Mouse (Mus musculus): ENCODE data around the gene Wfdc9. TPM values are rescaled to one million over a fixed set of nuclear protein-coding genes. Genes with fewer than 3 reads are reported as not detected.

Gene Wfdc9
- not detected in 2 replicates for polyA plus RNA-seq (2012; rRNA removed)

DNA sequence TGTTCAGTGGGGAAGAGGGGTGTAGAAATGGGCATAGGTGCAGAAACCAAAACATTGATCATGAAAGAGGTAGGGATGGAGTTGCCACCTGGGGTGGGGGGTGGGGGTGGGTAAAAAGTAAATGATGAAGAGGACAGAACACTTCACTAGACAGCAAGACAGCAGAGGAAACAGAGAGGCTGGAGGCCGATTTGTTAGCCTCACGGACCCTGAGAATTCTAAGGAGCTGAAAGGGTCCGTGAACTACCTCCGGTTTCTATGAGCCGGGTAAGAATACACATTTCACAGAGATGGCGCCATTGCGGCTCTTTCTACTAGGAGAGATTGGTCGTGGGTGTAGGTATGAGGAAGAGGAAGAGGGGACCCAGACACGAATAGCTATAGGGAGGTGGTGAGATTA is at the start of gene Wfdc9:
Gene Wfdc9, minus strand, starts transcription at position 101 of the 400 bp plus-strand sequence.

GRCm38 (mm10) chr2:164698201-164698600 is 41.8 kb upstream of the Wfdc9 start, which contains the start of gene Spint4:
Gene Spint4, plus strand, starts transcription at chr2:164698501.

GRCm38 (mm10) chr2:164684807-164685206 is 28.4 kb upstream of the Wfdc9 start, which contains the start of gene Wfdc13:
Gene Wfdc13, plus strand, starts transcription at chr2:164685107.

GRCm38 (mm10) chr2:164673987-164674386 is 17.6 kb upstream of the Wfdc9 start, which contains the start of gene Wfdc11:
Gene Wfdc11, minus strand, starts transcription at chr2:164674087.

DNA sequence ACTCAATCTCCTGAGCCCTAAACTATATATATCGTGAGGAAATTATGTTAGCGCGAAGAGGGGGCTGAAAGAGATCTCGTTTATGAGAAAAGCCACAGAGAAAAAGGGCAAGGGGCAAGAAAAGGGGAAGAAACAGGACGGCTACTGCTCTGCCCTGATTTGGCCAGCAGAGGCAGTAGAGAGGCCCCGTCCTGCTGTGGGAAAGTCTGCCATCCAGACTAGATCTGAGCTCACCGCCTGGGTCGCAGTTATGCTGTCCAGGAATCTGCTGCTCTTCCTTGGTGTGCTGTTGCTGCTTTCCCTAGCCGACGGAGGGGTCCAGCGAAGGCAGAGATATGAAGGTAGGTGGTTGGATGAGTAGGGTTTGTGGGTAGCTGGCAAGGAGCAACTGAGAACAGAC is 525 bp downstream of the Wfdc9 start, which contains the start of gene Wfdc10:
Gene Wfdc10, plus strand, starts transcription at position 189 of the 400 bp plus-strand sequence.

DNA sequence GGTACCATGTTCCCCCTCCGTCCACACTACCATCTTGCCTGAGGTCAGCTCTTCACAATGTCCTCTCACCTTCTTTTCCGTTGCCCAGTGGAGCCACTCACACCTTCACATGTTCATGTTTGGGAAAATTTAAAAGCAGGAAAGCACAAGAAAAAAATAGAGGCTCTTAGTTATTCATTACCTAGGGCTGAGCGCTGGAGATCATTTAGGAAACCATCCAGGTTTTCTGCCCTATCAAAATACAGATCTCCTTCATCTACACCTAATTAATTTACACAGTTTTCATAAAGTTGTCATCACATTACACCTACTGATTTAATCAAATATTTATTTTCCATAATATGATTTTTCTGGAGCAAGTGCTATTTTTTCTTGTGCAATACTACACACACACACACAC is 17.7 kb downstream of the Wfdc9 start, which contains the start of gene Wfdc16:
Gene Wfdc16, minus strand, starts transcription at position 101 of the 400 bp plus-strand sequence.

GRCm38 (mm10) chr2:164613471-164613870 is 42.9 kb downstream of the Wfdc9 start, which contains the start of the genes Wfdc6b and Wfdc8:
Gene Wfdc6b, plus strand, starts transcription at chr2:164613522.
Gene Wfdc8, minus strand, starts transcription at chr2:164613626.

Other genes with a start within 250 kb of the Wfdc9 start
- gene Sdc4, start 212.7 kb downstream of the Wfdc9 start, polyA plus RNA-seq (2012; rRNA removed) = 107 and 113 TPM in 2 replicates
- 163 and 226 TPM in 2 replicates for gene Sys1, start 199.6 kb downstream of the Wfdc9 start, polyA plus RNA-seq (2012; rRNA removed)
- gene Gm20458, start 195.6 kb downstream of the Wfdc9 start, polyA plus RNA-seq (2012; rRNA removed) = 59.6 and 66.8 TPM in 2 replicates
- not detected in 2 replicates for gene Trp53tg5, start 182.9 kb downstream of the Wfdc9 start, polyA plus RNA-seq (2012; rRNA removed)
- 73.3 and 88.5 TPM in 2 replicates for gene Dbndd2, start 170.5 kb downstream of the Wfdc9 start, polyA plus RNA-seq (2012; rRNA removed)
- 181 and 196 TPM in 2 replicates for gene Pigt, start 159.1 kb downstream of the Wfdc9 start, polyA plus RNA-seq (2012; rRNA removed)
- gene Wfdc2, start 94.2 kb downstream of the Wfdc9 start, polyA plus RNA-seq (2012; rRNA removed) = 715 and 811 TPM in 2 replicates
- not detected in 2 replicates for gene Spint3, start 83.1 kb downstream of the Wfdc9 start, polyA plus RNA-seq (2012; rRNA removed)
- gene Wfdc6a, start 71.1 kb downstream of the Wfdc9 start, polyA plus RNA-seq (2012; rRNA removed) = 0.16 TPM in 2 replicates
- not detected in 2 replicates for gene Eppin, start 63.0 kb downstream of the Wfdc9 start, polyA plus RNA-seq (2012; rRNA removed)
- gene Wfdc6b, start 43.1 kb downstream of the Wfdc9 start, polyA plus RNA-seq (2012; rRNA removed) = 0.15 TPM in 1 of 2 replicates, not detected in the other
- gene Wfdc8, start 43.0 kb downstream of the Wfdc9 start, polyA plus RNA-seq (2012; rRNA removed) = 0.31 and 0.35 TPM in 2 replicates
- 0.13 and 0.16 TPM in 2 replicates for gene Wfdc16, start 17.8 kb downstream of the Wfdc9 start, polyA plus RNA-seq (2012; rRNA removed)
- gene Wfdc10, start 537 bp downstream of the Wfdc9 start, polyA plus RNA-seq (2012; rRNA removed) = not detected in 2 replicates
- gene Wfdc11, start 17.5 kb upstream of the Wfdc9 start, polyA plus RNA-seq (2012; rRNA removed) = not detected in 2 replicates
- 0.28 and 0.73 TPM in 2 replicates for gene Wfdc13, start 28.5 kb upstream of the Wfdc9 start, polyA plus RNA-seq (2012; rRNA removed)
- gene Spint4, start 41.9 kb upstream of the Wfdc9 start, polyA plus RNA-seq (2012; rRNA removed) = not detected in 2 replicates
- gene Spint5, start 58.7 kb upstream of the Wfdc9 start, polyA plus RNA-seq (2012; rRNA removed) = not detected in 2 replicates
- gene Wfdc3, start 89.3 kb upstream of the Wfdc9 start, polyA plus RNA-seq (2012; rRNA removed) = 0.28 and 0.84 TPM in 2 replicates
- gene Dnttip1, start 89.4 kb upstream of the Wfdc9 start, polyA plus RNA-seq (2012; rRNA removed) = 60.0 and 89.4 TPM in 2 replicates
- 65.5 and 79.7 TPM in 2 replicates for gene Ube2c, start 113.3 kb upstream of the Wfdc9 start, polyA plus RNA-seq (2012; rRNA removed)
- not detected in 2 replicates for gene Tnnc2, start 123.4 kb upstream of the Wfdc9 start, polyA plus RNA-seq (2012; rRNA removed)
- 34.1 and 41.6 TPM in 2 replicates for gene Snx21, start 129.2 kb upstream of the Wfdc9 start, polyA plus RNA-seq (2012; rRNA removed)
- 134 and 139 TPM in 2 replicates for gene Acot8, start 148.3 kb upstream of the Wfdc9 start, polyA plus RNA-seq (2012; rRNA removed)
- 3.4 and 3.5 TPM in 2 replicates for gene Zswim3, start 148.5 kb upstream of the Wfdc9 start, polyA plus RNA-seq (2012; rRNA removed)
- gene Zswim1, start 166.1 kb upstream of the Wfdc9 start, polyA plus RNA-seq (2012; rRNA removed) = 10.5 and 11.5 TPM in 2 replicates
- not detected in 2 replicates for gene Spata25, start 172.0 kb upstream of the Wfdc9 start, polyA plus RNA-seq (2012; rRNA removed)
- gene Ctsa, start 176.3 kb upstream of the Wfdc9 start, polyA plus RNA-seq (2012; rRNA removed) = 320 and 357 TPM in 2 replicates
- gene Neurl2, start 176.9 kb upstream of the Wfdc9 start, polyA plus RNA-seq (2012; rRNA removed) = 5.2 and 7.2 TPM in 2 replicates
- gene Pltp, start 201.1 kb upstream of the Wfdc9 start, polyA plus RNA-seq (2012; rRNA removed) = 82.0 and 82.9 TPM in 2 replicates
- gene Pcif1, start 222.7 kb upstream of the Wfdc9 start, polyA plus RNA-seq (2012; rRNA removed) = 29.5 and 36.3 TPM in 2 replicates

Data from colon, adult 2 months (tissue).